12 mouse cellular contexts compared by ENCODE assay signal in the genomic region with DNA sequence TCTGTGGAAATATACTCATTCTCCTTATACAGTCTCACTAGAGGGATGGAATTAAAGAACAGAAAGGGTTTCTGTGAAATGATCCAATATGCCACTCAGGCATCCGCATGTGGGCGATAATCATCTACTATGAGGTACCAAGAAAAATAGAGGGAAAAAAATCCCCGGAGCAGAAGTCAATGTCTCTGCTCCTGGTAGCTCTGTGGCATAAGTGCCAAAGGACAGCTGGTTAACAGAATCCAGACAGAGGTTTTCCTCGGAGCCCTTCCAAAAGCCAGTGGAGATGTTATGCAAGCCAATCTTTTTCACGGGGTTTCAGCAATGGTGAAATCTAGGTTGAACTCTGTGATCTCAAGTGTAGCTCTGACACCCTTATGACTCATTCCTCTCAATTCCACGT. TPM values are rescaled to one million over a fixed set of nuclear protein-coding genes. Genes with fewer than 3 reads are reported as not detected.
DNase-seq lines count a peak whose midpoint lies in the region.
"Had no signal": no experiment of that assay in that cellular context is flagged by ENCODE, and none has a peak within 500 bp of the region (broad histone marks: within the 10 kb centered on the region; RNA-seq: fewer than 3 reads in every experiment).

No protein-coding gene starts in this region.

- peak; percentile 59 for DNase-seq in adrenal gland, adult 2 months
- DNase-seq in adrenal gland, adult 8-10 months = no peak
- DNase-seq in heart, adult 9 months (ENCODE audit: low spot score in 2 of 2) = peak; percentile 60 to 64
- DNase-seq in heart, postnatal 4 days = no peak
- DNase-seq in 3134 (ENCODE audit: extremely low read depth, insufficient read length, low spot score) = peak; percentile 49
- DNase-seq in brain, adult 2 months (ENCODE audit: low read depth, low spot score) = peak; percentile 72
- no peak for DNase-seq in retina, postnatal 1 day
- no peak for DNase-seq in frontal cortex, postnatal 10 days (ENCODE audit: low spot score in 2 of 2)
- DNase-seq: B cell, adult 2 months; cerebellum, postnatal 14 days; liver, embryonic 13.5 days had no signal

RNA-seq across cellular contexts. Expression of a gene that starts 11.6 kb away (rescaled TPM):
- total RNA-seq in adrenal gland, adult 2 months (2021) = 10 to 100 TPM; 14.4 to 23.5 TPM
- polyA plus RNA-seq in adrenal gland, adult 2 months (2012; rRNA removed) = 11.3 and 13.5 TPM in 2 replicates
- total RNA-seq in adrenal gland, adult 8-10 months (2022) = 10 to 100 TPM; 17.2 to 74.1 (median 37.1) TPM
- total RNA-seq in heart, postnatal 4 days (2021) = 10 to 100 TPM; 20.9 to 23.3 TPM
- polyA plus RNA-seq: G1E had no signal

Comparison
In these comparisons a context has a peak if more than half of its experiments do, and no peak if none do; other contexts are left out.
1. DNase-seq: peak in adrenal gland, adult 2 months (single experiment), heart, adult 9 months (2 of 2), 3134 (single experiment) and brain, adult 2 months (single experiment); none in adrenal gland, adult 8-10 months (single experiment), heart, postnatal 4 days (single experiment), retina, postnatal 1 day (single experiment) and frontal cortex, postnatal 10 days (0 of 2).